Mouse (Mus musculus) liver, embryonic 14.5 days (tissue): ENCODE measurements around the gene Egln3.

Experiments used
- CTCF ChIP-seq: IDR thresholded peaks from 2 replicates; pipeline ENCODE4 v1.5.1; 2016; ENCODE audit warnings: antibody characterized with exemption, low read depth, control low read depth
- EP300 ChIP-seq: IDR thresholded peaks from 2 replicates; pipeline ENCODE4 v1.6.1; 2016; ENCODE audit warnings: antibody characterized with exemption, low read depth

DNA sequence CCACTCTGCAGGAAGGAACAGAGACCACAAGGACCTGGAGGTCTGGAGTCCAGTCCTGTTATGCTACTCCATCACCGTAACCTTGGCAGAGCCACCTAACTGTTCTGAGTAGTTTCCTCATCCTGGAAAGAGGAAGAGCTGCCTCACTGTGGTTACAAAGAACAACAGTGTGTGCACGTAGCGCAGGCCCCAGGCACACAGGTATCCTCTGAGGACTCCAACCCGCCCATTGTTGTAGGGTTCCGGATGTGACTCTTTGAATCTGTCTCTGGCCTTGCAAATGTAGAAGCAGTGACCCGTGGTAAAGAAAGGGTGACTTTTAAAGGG is 39.0 kb downstream of the Egln3 start:
- TF ChIP-seq CTCF (no peak), EP300 (no peak)
